Mouse (Mus musculus): ENCODE results near the gene Agps.

- TF ChIP-seq GATA1 (IDR thresholded peaks at IDR 0.05; ENCODE audit: borderline replicate concordance, low read length) = no peak
- no peak for TF ChIP-seq FLI1 (IDR thresholded peaks at IDR 0.05; ENCODE audit: low read length)
These were observed 127.9 kb downstream of the Agps start for GRCm38 (mm10) chr2:75959850-75960365.
